Mouse (Mus musculus) kidney, embryonic 16.5 days (tissue): ENCODE data around the gene Lrrc19. TPM values are rescaled to one million over a fixed set of nuclear protein-coding genes. Genes with fewer than 3 reads are reported as not detected.
"Not testable (repeated sequence)": the region's sequence is repeated elsewhere in the genome, so short reads cannot be mapped to it uniquely, and the experiment has no call there.

Experiments used
- ATAC-seq: fragments of 200-750 bp; cut with Nextera tagmentation; 2 replicates; pipeline ENCODE4 v1.8.0; 2017; ENCODE audit warnings: moderate TSS enrichment; ENCODE audit not compliant: low FRiP score, low TSS enrichment
- H3K27ac ChIP-seq: fragments of 300-500 bp; sonication (generic); 2 replicates; pipeline ENCODE4 v1.5.1; 2014; ENCODE audit warnings: low read length
- H3K27me3 ChIP-seq: fragments of 300-500 bp; sonication (generic); 2 replicates; pipeline ENCODE4 v1.6.1; 2014; ENCODE audit warnings: low read length, control low read depth, mixed read lengths; ENCODE audit not compliant: insufficient read depth
- H3K36me3 ChIP-seq: fragments of 300-500 bp; sonication (generic); 2 replicates; pipeline ENCODE4 v1.6.1; 2014; ENCODE audit warnings: low read length, control low read depth, mixed read lengths; ENCODE audit not compliant: insufficient read depth
- H3K4me1 ChIP-seq: fragments of 300-500 bp; sonication (generic); 2 replicates; pipeline ENCODE4 v1.6.1; 2014; ENCODE audit warnings: low read length, control low read depth, mixed read lengths; ENCODE audit not compliant: insufficient read depth
- H3K4me2 ChIP-seq: fragments of 300-500 bp; sonication (generic); replicated peaks from 2 replicates; pipeline ENCODE4 v1.6.1; 2014; ENCODE audit warnings: low read depth, low read length
- H3K4me3 ChIP-seq: fragments of 300-500 bp; sonication (generic); 2 replicates; pipeline ENCODE4 v1.5.1; 2014; ENCODE audit warnings: mild to moderate bottlenecking, low read length
- H3K9ac ChIP-seq: fragments of 300-500 bp; sonication (generic); replicated peaks from 2 replicates; pipeline ENCODE4 v1.6.1; 2014; ENCODE audit warnings: low read length
- H3K9me3 ChIP-seq: fragments of 300-500 bp; sonication (generic); 2 replicates; pipeline ENCODE4 v1.6.1; 2016; ENCODE audit warnings: low read length, control low read depth
- WGBS: fragments of 180-500 bp; shearing (Covaris S2); extraction: QIAGEN DNeasy Blood & Tissue Kit; methylation state at CpG from one replicate; pipeline ENCODE4 v1.1.7; 2014; 5-methylcytosine and 5-hydroxymethylcytosine counted together
- polyA plus RNA-seq: library from polyadenylated mRNA; unstranded; fragments of >200 nt; fragmentation: Nextera tagmentation; extraction: Ambion mirVana; gene quantifications from 2 replicates; pipeline ENCODE4 v1.2.1, GENCODE M21; 2015

Gene Lrrc19
- polyA plus RNA-seq, 1 experiment from 2014 or later, result 4.8 TPM

- H3K27me3 ChIP-seq, H3K4me1 ChIP-seq, H3K9ac ChIP-seq, H3K4me2 ChIP-seq, H3K4me3 ChIP-seq, H3K9me3 ChIP-seq, ATAC-seq, H3K27ac ChIP-seq: not testable (repeated sequence)
- WGBS, result 89% methylated on average over 5 of the region's 5 CpGs
- H3K36me3 ChIP-seq, result peaks cover 11% of the 10 kb centered on the region
These were observed 657 bp upstream of the Lrrc19 start for GRCm38 (mm10) chr4:94650426-94651175.

GRCm38 (mm10) chr4:94643141-94643540, 6.8 kb downstream of the Lrrc19 start:
- ATAC-seq, result no peak
- WGBS, result 96% methylated on average over 2 of the region's 2 CpGs
- H3K9ac ChIP-seq, result no peak overlapping the region

GRCm38 (mm10) chr4:94620077-94620476, 29.9 kb downstream of the Lrrc19 start:
- H3K27me3 ChIP-seq, result no peaks in the 10 kb centered on the region
- no peak overlapping the region for H3K4me3 ChIP-seq
- 85% methylated on average over 2 of the region's 2 CpGs for WGBS
- H3K9me3 ChIP-seq, result no peaks in the 10 kb centered on the region
- H3K9ac ChIP-seq, result no peak overlapping the region
- H3K27ac ChIP-seq, result no peak overlapping the region
- ATAC-seq, result no peak
- H3K4me1 ChIP-seq, result peaks cover 5% of the 10 kb centered on the region; the same call in 1 of the 2 replicates
- H3K4me2 ChIP-seq, result no peak overlapping the region
- 0 out of 2 replicates have a peak, but pooled peaks cover 10% of the 10 kb centered on the region for H3K36me3 ChIP-seq

More at GRCm38 (mm10) chr4:94643141-94643540, 6.8 kb downstream of the Lrrc19 start:
- no peaks in the 10 kb centered on the region for H3K9me3 ChIP-seq
- H3K4me1 ChIP-seq, result no peaks in the 10 kb centered on the region
- H3K27ac ChIP-seq, result no peak overlapping the region
- H3K36me3 ChIP-seq, result no peaks in the 10 kb centered on the region
- no peak overlapping the region for H3K4me3 ChIP-seq
- no peak overlapping the region for H3K4me2 ChIP-seq
- no peaks in the 10 kb centered on the region for H3K27me3 ChIP-seq

GRCm38 (mm10) chr4:94614627-94615006, 35.3 kb downstream of the Lrrc19 start:
- WGBS, result under 1% methylated on average over 18 of the region's 18 CpGs
- Histone ChIP-seq H3K4me1 (peaks cover 6% of the 10 kb centered on the region; the same call in 1 of the 2 replicates), H3K27me3 (no peaks in the 10 kb centered on the region), H3K9me3 (no peaks in the 10 kb centered on the region), H3K9ac (peak overlapping the region; percentile 84), H3K4me2 (peak overlapping the region; percentile 65), H3K4me3 (peak overlapping the region; percentile 71), H3K27ac (peak overlapping the region; percentile 87), H3K36me3 (no peaks in the 10 kb centered on the region)
- peak; percentile 83 for ATAC-seq

DNA sequence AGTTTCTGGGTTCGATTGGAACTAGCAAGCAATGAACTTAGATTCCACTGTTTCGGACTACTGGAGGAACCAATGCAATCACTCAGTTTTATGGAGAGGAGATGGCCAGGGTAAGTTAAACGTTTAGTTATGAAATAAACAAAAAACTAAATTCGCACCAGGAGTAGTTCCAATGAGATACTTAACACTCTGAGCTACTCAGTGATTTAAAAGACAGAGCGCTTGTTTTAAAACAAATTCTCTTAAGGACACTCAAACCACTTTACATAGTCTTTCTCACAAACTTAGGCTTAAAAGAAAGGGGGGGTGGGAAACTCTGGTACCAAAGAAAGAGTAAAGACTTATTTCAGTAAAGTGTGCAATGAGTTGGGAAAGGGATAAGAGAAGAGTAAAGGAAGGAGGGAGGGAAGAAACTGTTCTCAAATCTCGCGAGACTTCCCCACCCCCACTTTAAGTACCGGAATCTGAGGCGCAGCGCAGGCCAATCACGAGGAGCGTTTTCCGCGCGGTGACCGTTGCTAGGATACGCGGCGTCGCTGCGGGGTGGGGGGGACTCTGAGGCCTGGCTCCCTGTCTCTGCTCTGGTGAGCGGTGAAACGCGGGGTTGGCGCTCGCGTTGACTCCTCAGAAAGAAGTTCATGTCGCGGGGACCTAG, 35.8 kb downstream of the Lrrc19 start, which contains the start of gene Ift74:
Gene Ift74, plus strand, starts transcription at position 520 of the 655 bp plus-strand sequence.
- Histone ChIP-seq H3K4me2 (peak within 1 kb of the TSS; percentile 65), H3K36me3 (no peaks in the 10 kb centered on the region), H3K4me1 (peaks cover 6% of the 10 kb centered on the region; the same call in 1 of the 2 replicates), H3K9me3 (no peaks in the 10 kb centered on the region), H3K9ac (peak within 1 kb of the TSS; percentile 84), H3K27ac (peak within 1 kb of the TSS; percentile 87), H3K27me3 (no peaks in the 10 kb centered on the region), H3K4me3 (peak within 1 kb of the TSS; percentile 71)
- WGBS, result 2% methylated on average over 29 of the region's 29 CpGs
- ATAC-seq, result peak; percentile 100

DNA sequence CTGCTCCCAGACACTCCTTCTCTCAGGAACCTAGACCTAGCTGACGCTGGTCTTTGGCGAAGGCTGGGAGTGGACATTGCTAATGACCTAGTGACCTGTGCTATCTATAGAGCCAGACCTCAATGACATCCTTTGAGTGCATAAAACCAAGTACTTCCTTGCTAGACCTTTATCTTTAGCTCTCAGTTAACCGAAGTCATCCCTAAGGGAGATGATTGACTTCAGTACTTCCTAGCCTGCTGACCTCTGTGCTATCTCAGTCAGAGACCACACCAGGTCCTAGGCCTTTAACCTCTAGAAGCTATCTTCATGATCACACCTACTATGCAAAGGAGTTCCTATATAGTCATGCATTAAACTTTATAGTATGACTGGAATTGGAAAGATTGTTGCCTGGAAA, 39.6 kb downstream of the Lrrc19 start:
- Histone ChIP-seq H3K4me1 (peaks cover 4% of the 10 kb centered on the region; the same call in 1 of the 2 replicates), H3K4me3 (no peak overlapping the region), H3K36me3 (no peaks in the 10 kb centered on the region), H3K27ac (no peak overlapping the region), H3K4me2 (no peak overlapping the region), H3K9ac (no peak overlapping the region), H3K27me3 (no peaks in the 10 kb centered on the region), H3K9me3 (no peaks in the 10 kb centered on the region)
- ATAC-seq, result no peak
- WGBS, result 84% methylated on average over 3 of the region's 3 CpGs

- H3K9ac ChIP-seq, result no peak overlapping the region
- H3K4me1 ChIP-seq, result peaks cover 21% of the 10 kb centered on the region
- no peak overlapping the region for H3K4me3 ChIP-seq
- H3K27me3 ChIP-seq, result no peaks in the 10 kb centered on the region
- no peak for ATAC-seq
- no peaks in the 10 kb centered on the region for H3K9me3 ChIP-seq
- no peaks in the 10 kb centered on the region for H3K36me3 ChIP-seq
- peak overlapping the region; percentile 76 for H3K27ac ChIP-seq
- WGBS, result 62% methylated on average over 2 of the region's 2 CpGs
- no peak overlapping the region for H3K4me2 ChIP-seq
These were observed 44.4 kb downstream of the Lrrc19 start for GRCm38 (mm10) chr4:94605591-94605990.

DNA sequence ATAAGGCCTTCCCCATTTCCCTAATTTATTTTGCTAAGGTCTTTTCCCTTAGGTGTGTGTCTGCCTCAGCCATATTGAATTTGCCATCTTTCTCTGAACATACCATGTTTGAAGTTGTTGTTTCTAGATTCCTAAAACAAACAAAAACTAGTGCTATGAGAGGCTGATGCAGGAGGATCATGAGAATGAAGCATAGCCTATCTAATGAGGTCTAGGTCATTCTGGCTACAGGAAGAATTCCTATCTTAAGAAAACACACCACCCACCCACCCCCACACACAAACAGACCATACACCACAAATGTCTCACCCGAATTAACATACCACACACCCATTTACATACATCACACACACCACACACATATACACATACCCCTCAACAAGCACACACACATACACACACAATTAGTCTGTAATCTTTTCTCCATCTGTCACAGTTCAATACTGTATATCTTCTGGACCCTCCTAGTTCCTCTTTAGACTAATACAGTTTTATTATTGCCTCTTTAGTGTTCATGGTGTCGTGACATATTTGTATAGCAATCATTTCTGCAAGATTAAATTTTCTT, 45.4 kb downstream of the Lrrc19 start:
- H3K9me3 ChIP-seq, result no peaks in the 10 kb centered on the region
- no peak overlapping the region for H3K9ac ChIP-seq
- ATAC-seq, result no peak
- 80% methylated on average over 2 of the region's 2 CpGs for WGBS
- H3K27ac ChIP-seq, result no peak overlapping the region
- H3K4me2 ChIP-seq, result no peak overlapping the region
- no peaks in the 10 kb centered on the region for H3K27me3 ChIP-seq
- peaks cover 21% of the 10 kb centered on the region for H3K4me1 ChIP-seq
- H3K36me3 ChIP-seq, result no peaks in the 10 kb centered on the region
- H3K4me3 ChIP-seq, result no peak overlapping the region

DNA sequence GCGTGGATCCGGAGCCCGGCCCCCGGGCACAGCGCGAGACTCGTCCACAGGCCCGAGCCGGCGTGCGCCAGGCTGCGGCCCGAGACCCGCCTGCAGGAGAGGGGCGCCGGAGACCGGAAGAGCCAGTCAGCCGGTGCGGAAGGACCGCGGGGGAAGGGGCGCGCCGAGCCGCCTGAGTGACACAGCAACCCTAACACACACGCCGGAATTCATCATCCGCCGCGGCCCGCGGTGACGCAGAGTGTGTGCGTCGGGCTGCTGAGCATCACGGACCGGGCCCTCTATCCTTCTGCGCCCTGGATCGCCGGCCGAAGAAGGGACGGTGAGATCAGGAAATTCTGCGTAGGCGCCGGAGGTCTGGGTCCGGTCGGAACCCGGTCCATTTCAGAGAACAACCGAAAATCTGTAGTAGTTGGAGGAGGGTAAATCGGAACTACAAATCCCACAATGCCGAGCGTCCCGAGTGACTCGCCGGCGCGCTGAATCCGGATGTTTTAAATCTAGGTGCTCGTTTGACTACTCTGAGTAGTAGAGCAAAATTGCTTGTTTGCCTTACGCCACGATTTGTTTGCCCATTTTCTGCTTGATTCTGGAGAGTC, 46.8 kb downstream of the Lrrc19 start, which contains the start of gene Plaa:
Gene Plaa, minus strand, starts transcription at position 214 of the 599 bp plus-strand sequence.
- under 1% methylated on average over 52 of the region's 61 CpGs for WGBS
- H3K27me3 ChIP-seq, result no peaks in the 10 kb centered on the region
- peak within 1 kb of the TSS; percentile 92 for H3K4me3 ChIP-seq
- ATAC-seq, result peak; percentile 99
- H3K9ac ChIP-seq, result peak within 1 kb of the TSS; percentile 92
- H3K9me3 ChIP-seq, result no peaks in the 10 kb centered on the region
- no peaks in the 10 kb centered on the region for H3K36me3 ChIP-seq
- peak within 1 kb of the TSS; percentile 92 for H3K4me2 ChIP-seq
- H3K4me1 ChIP-seq, result peaks cover 21% of the 10 kb centered on the region
- peak within 1 kb of the TSS; percentile 91 for H3K27ac ChIP-seq
